Mouse (Mus musculus): ENCODE data around the gene Grin2b. TPM values are rescaled to one million over a fixed set of nuclear protein-coding genes. Genes with fewer than 3 reads are reported as not detected.

Grin2b gene
- polyA plus RNA-seq, 1 experiment from 2014 or later = 0.03 TPM

GRCm38 (mm10) chr6:136153444-136153843, 19.9 kb downstream of the Grin2b start:
- Histone ChIP-seq H3K27me3 (ENCODE audit: low read depth, poor library complexity, severe bottlenecking) (no peaks in the 10 kb centered on the region), H3K27ac (no peak overlapping the region), H3K9me3 (replicated peaks) (no peaks in the 10 kb centered on the region), H3K4me3 (no peak overlapping the region), H3K4me1 (peaks cover 3% of the 10 kb centered on the region; the same call in 1 of the 2 replicates), H3K36me3 (no peaks in the 10 kb centered on the region)
- DNase-seq (ENCODE audit: low spot score) = no peak
- 63% methylated on average over 9 of the region's 9 CpGs for WGBS

GRCm38 (mm10) chr6:136150064-136150463, 23.2 kb downstream of the Grin2b start:
- Histone ChIP-seq H3K4me1 (peaks cover 3% of the 10 kb centered on the region; the same call in 1 of the 2 replicates), H3K27me3 (ENCODE audit: low read depth, poor library complexity, severe bottlenecking) (no peaks in the 10 kb centered on the region), H3K9me3 (replicated peaks) (no peaks in the 10 kb centered on the region), H3K36me3 (no peaks in the 10 kb centered on the region), H3K4me3 (no peak overlapping the region), H3K27ac (no peak overlapping the region)
- DNase-seq (ENCODE audit: low spot score) = no peak
- WGBS = 49% methylated on average over 6 of the region's 6 CpGs

- Histone ChIP-seq H3K9me3 (replicated peaks) (no peaks in the 10 kb centered on the region), H3K27me3 (ENCODE audit: low read depth, poor library complexity, severe bottlenecking) (no peaks in the 10 kb centered on the region), H3K36me3 (no peaks in the 10 kb centered on the region), H3K4me3 (no peak overlapping the region), H3K4me1 (no peaks in the 10 kb centered on the region), H3K27ac (no peak overlapping the region)
- no peak for DNase-seq (ENCODE audit: low spot score)
- WGBS = 90% methylated on average over 6 of the region's 6 CpGs
These were observed 33.3 kb downstream of the Grin2b start for GRCm38 (mm10) chr6:136139967-136140366.

GRCm38 (mm10) chr6:136130456-136130855, 42.9 kb downstream of the Grin2b start:
- 37% methylated on average over 10 of the region's 10 CpGs for WGBS
- H3K27ac ChIP-seq = no peak overlapping the region
- no peaks in the 10 kb centered on the region for H3K27me3 ChIP-seq (ENCODE audit: low read depth, poor library complexity, severe bottlenecking)
- H3K4me1 ChIP-seq = peaks cover 14% of the 10 kb centered on the region
- peak; percentile 52 for DNase-seq (ENCODE audit: low spot score)
- no peaks in the 10 kb centered on the region for H3K36me3 ChIP-seq
- no peaks in the 10 kb centered on the region for H3K9me3 ChIP-seq (replicated peaks)
- no peak overlapping the region for H3K4me3 ChIP-seq

GRCm38 (mm10) chr6:136122593-136122992, 50.7 kb downstream of the Grin2b start:
- Histone ChIP-seq H3K4me1 (no peaks in the 10 kb centered on the region), H3K4me3 (no peak overlapping the region), H3K9me3 (replicated peaks) (no peaks in the 10 kb centered on the region), H3K27me3 (ENCODE audit: low read depth, poor library complexity, severe bottlenecking) (no peaks in the 10 kb centered on the region), H3K36me3 (no peaks in the 10 kb centered on the region), H3K27ac (no peak overlapping the region)
- WGBS = 91% methylated on average over 3 of the region's 3 CpGs
- no peak for DNase-seq (ENCODE audit: low spot score)

GRCm38 (mm10) chr6:136117390-136117789, 55.9 kb downstream of the Grin2b start:
- Histone ChIP-seq H3K27me3 (ENCODE audit: low read depth, poor library complexity, severe bottlenecking) (no peaks in the 10 kb centered on the region), H3K9me3 (replicated peaks) (no peaks in the 10 kb centered on the region), H3K27ac (no peak overlapping the region), H3K36me3 (no peaks in the 10 kb centered on the region), H3K4me3 (no peak overlapping the region), H3K4me1 (no peaks in the 10 kb centered on the region)
- no peak for DNase-seq (ENCODE audit: low spot score)
- 88% methylated on average over 3 of the region's 3 CpGs for WGBS

- Histone ChIP-seq H3K4me1 (no peaks in the 10 kb centered on the region), H3K9me3 (replicated peaks) (no peaks in the 10 kb centered on the region), H3K27ac (no peak overlapping the region), H3K27me3 (ENCODE audit: low read depth, poor library complexity, severe bottlenecking) (no peaks in the 10 kb centered on the region), H3K36me3 (no peaks in the 10 kb centered on the region), H3K4me3 (no peak overlapping the region)
- 77% methylated on average over 6 of the region's 6 CpGs for WGBS
- no peak for DNase-seq (ENCODE audit: low spot score)
These were observed 59.5 kb downstream of the Grin2b start for GRCm38 (mm10) chr6:136113639-136114410.

GRCm38 (mm10) chr6:136109172-136109571, 64.1 kb downstream of the Grin2b start:
- Histone ChIP-seq H3K4me3 (no peak overlapping the region), H3K9me3 (replicated peaks) (no peaks in the 10 kb centered on the region), H3K36me3 (no peaks in the 10 kb centered on the region), H3K4me1 (no peaks in the 10 kb centered on the region), H3K27me3 (ENCODE audit: low read depth, poor library complexity, severe bottlenecking) (no peaks in the 10 kb centered on the region), H3K27ac (no peak overlapping the region)
- DNase-seq (ENCODE audit: low spot score) = no peak
- 91% methylated on average over 6 of the region's 6 CpGs for WGBS

- Histone ChIP-seq H3K9me3 (replicated peaks) (no peaks in the 10 kb centered on the region), H3K27ac (no peak overlapping the region), H3K4me1 (no peaks in the 10 kb centered on the region), H3K27me3 (ENCODE audit: low read depth, poor library complexity, severe bottlenecking) (no peaks in the 10 kb centered on the region), H3K36me3 (no peaks in the 10 kb centered on the region), H3K4me3 (no peak overlapping the region)
- DNase-seq (ENCODE audit: low spot score) = no peak
- 93% methylated on average over 3 of the region's 3 CpGs for WGBS
These were observed 64.8 kb downstream of the Grin2b start for GRCm38 (mm10) chr6:136108466-136108865.

- DNase-seq (ENCODE audit: low spot score) = no peak
- WGBS = 80% methylated on average over 2 of the region's 2 CpGs
These were observed 68.1 kb downstream of the Grin2b start for GRCm38 (mm10) chr6:136105221-136105620.

GRCm38 (mm10) chr6:136100241-136100640, 73.1 kb downstream of the Grin2b start:
- no peaks in the 10 kb centered on the region for H3K9me3 ChIP-seq (replicated peaks)
- H3K4me1 ChIP-seq = no peaks in the 10 kb centered on the region
- WGBS = 81% methylated on average over 5 of the region's 5 CpGs
- H3K36me3 ChIP-seq = no peaks in the 10 kb centered on the region
- H3K27me3 ChIP-seq (ENCODE audit: low read depth, poor library complexity, severe bottlenecking) = no peaks in the 10 kb centered on the region
- H3K27ac ChIP-seq = no peak overlapping the region
- H3K4me3 ChIP-seq = no peak overlapping the region
- no peak for DNase-seq (ENCODE audit: low spot score)

More at GRCm38 (mm10) chr6:136105221-136105620, 68.1 kb downstream of the Grin2b start:
- Histone ChIP-seq H3K27ac (no peak overlapping the region), H3K4me3 (no peak overlapping the region), H3K36me3 (no peaks in the 10 kb centered on the region), H3K4me1 (no peaks in the 10 kb centered on the region), H3K9me3 (replicated peaks) (no peaks in the 10 kb centered on the region), H3K27me3 (ENCODE audit: low read depth, poor library complexity, severe bottlenecking) (no peaks in the 10 kb centered on the region)

- H3K4me1 ChIP-seq = no peaks in the 10 kb centered on the region
- H3K27ac ChIP-seq = no peak overlapping the region
- 32% methylated on average over 1 of the region's 1 CpGs for WGBS
- H3K36me3 ChIP-seq = no peaks in the 10 kb centered on the region
- H3K4me3 ChIP-seq = no peak overlapping the region
- DNase-seq (ENCODE audit: low spot score) = no peak
- no peaks in the 10 kb centered on the region for H3K9me3 ChIP-seq (replicated peaks)
- no peaks in the 10 kb centered on the region for H3K27me3 ChIP-seq (ENCODE audit: low read depth, poor library complexity, severe bottlenecking)
These were observed 77.0 kb downstream of the Grin2b start for GRCm38 (mm10) chr6:136096269-136096668.

- Histone ChIP-seq H3K4me1 (no peaks in the 10 kb centered on the region), H3K27ac (no peak overlapping the region), H3K36me3 (no peaks in the 10 kb centered on the region), H3K27me3 (ENCODE audit: low read depth, poor library complexity, severe bottlenecking) (no peaks in the 10 kb centered on the region), H3K9me3 (replicated peaks) (no peaks in the 10 kb centered on the region), H3K4me3 (no peak overlapping the region)
- 80% methylated on average over 17 of the region's 17 CpGs for whole genome bisulfite sequencing
- no peak for DNase-seq (ENCODE audit: low spot score)
These were observed 93.1 kb downstream of the Grin2b start for GRCm38 (mm10) chr6:136079991-136080734.

Measured in limb, embryonic 10.5 days (tissue).